Mouse (Mus musculus) hematopoietic stem cell, adult 5-6 weeks (primary cell): ENCODE results near the gene Actl10. TPM values are rescaled to one million over a fixed set of nuclear protein-coding genes. Genes with fewer than 3 reads are reported as not detected.

Experiments used
- ATAC-seq, 2 experiments: fragments of 125-278 bp in 1 of 2; replicated peaks in 1 of 2; 2 replicates each; pipeline ENCODE4 v1.8.0; 2016 to 2017; ENCODE audit warnings: inconsistent platforms in 2 of 2, mild to moderate bottlenecking in 2 of 2, moderate number of reproducible peaks in 2 of 2, low read depth in 1 of 2, moderate TSS enrichment in 1 of 2; ENCODE audit not compliant: low FRiP score in 2 of 2, poor library complexity in 2 of 2, severe bottlenecking in 2 of 2, insufficient read depth in 1 of 2, low TSS enrichment in 1 of 2
- total RNA-seq: library from RNA; stranded (forward); fragments of 172-1452, 232-1000 nt; gene quantifications from 2 replicates; pipeline ENCODE4 v1.2.3, GENCODE M21; 2017

Actl10 gene
- total RNA-seq, result not detected in 2 replicates

DNA sequence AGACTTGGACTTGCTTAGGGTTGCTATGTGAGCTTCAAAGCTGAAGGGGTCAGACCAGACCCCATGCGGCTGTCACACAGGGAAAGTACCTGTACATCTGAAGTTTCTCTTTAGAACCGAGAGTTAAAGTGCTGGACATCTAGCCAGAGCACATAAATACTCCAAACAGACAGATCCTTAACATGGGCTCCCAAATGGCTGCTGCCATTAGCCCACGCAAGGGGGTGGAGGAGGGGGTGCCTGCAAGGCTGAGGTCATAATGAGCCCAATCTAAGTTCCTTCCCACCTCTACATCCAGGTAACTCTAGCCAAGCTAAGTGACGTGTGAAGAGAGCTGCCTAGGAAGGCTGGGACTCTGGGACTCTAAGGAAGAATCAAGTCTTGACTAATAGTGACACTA is at the start of gene Actl10:
Gene Actl10 (plus strand): TSS at position 301 of the 400 bp plus-strand sequence.
- ATAC-seq, result no peak

DNA sequence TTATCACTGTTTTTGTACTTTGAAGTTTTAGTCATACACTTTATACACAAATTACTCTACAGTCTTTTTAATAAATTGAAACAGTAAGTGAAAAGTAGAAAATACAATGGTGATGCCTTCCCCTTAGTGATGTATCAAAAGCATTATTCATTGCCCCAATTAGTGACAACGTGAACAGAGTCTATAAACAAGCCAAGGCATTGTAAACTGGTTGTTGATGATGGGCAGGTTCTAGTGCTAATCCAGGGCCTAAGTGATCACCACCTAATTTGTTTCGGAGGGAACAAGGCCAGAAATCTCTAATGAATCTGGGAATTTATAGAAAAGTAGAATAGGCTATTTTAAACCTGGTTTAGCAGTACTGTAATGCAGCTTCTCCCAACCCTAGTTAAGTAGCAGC is 44.5 kb upstream of the Actl10 start:
- no peak for ATAC-seq

DNA sequence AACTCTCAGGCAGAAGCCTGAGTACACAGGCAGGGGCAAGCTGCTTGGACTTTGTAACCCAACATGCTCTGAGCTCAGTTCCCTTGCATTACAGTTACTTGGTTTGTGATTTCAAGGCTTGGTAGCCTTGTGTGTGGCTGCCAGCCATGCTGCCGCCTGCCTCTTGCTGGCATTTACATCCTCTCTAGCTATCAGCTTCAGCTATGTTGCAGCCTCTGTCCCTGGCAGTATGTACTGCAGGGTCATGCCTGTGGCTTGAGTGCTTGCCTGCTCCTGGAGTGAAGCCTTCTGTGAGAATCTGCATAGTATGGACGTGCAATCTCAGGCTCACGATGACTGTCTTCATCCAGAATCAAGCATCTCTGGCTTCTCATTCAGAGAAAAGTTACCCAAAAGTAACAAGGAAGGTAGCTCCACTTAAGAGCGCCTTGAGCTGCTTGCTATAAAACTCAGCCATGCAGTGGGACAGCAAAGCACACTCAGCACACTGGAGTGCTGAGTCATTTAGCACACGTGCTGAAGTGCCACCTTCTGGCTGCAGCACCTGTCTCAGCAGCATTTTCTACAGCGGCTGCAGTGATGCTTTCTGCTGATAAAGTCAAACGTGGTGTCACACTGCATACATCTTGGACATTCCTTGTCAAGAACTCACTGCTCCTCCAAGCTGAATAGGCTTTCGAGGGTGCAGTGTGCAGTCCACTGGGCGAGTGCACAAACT is 43.9 kb upstream of the Actl10 start:
- peak; percentile 51 to 65 for ATAC-seq

DNA sequence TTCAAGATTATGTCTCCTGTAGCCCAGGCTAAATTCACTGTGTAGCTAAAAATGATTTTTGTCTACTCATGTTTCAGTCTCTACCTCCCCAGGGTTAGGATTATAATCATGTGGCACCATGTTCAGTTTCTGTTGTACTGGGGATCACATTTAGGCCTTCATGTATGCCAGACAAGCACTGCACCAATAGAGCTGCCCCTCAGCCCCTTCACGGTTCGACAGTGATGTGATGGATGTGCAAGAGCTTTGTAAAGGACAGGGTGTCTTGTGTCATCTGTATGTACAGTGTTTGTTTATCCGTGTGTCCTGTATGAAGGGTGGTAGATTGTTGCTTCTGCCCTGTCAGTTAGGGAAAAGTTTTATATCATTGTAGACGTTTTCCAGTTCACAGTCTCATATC is 43.1 kb upstream of the Actl10 start:
- no peak for ATAC-seq

DNA sequence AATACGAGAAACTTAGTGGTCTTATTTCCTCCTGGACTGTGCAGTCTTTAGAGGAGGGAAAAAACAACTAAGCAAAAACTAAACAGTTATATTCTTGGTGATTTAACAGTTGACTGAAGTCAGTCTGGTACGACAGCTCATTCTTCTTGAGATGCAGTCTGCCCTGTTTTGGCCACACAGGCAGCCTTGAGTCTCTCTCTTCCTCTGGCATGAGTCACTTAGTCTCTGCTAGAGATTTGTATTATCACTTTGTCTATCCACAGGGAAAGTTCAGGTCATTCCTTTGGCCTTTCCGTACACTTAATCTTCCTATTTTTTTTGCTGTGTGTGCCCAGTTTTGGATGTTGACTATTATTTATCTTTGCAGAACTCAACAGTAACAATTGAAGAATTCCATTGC is 41.4 kb upstream of the Actl10 start:
- ATAC-seq, result no peak

DNA sequence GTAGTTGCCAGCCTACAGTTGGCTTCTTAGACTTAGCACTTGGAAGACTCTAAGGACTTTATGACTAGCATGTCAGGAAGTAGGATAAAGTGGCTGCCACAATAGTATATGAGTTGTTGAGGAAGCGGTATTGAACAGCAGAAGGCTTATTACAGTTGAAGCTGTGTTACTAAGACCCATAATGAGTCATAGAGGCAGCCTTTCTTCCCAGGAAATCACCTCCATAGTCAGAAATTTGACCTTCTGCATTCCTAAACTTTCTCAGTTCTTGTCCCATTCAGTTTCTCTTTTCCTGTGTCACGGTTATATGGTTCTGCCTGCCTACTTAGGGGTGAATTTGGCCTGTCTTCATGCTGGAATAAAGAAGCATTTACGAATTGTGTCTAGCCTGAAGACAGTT is 34.6 kb upstream of the Actl10 start:
- ATAC-seq, result no peak

DNA sequence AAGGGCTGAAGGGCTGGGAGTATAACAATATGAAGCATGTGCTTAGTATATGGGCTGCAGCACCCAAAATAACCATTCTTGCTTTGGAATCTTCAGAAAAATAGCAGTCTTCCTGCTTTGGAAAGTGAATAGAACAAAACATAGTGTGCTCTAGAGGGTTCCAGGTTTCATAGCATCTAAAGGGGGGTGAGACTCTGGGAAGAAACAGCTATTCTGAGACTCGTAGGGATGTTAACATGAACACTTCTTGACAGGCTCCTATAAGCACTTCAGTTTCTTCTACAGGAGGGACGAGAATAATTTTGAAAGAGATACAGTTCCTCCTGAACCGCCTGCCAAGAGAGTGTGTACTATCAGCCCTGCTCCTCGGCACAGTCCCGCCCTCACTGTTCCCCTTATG is 34.2 kb upstream of the Actl10 start:
- ATAC-seq, result no peak

DNA sequence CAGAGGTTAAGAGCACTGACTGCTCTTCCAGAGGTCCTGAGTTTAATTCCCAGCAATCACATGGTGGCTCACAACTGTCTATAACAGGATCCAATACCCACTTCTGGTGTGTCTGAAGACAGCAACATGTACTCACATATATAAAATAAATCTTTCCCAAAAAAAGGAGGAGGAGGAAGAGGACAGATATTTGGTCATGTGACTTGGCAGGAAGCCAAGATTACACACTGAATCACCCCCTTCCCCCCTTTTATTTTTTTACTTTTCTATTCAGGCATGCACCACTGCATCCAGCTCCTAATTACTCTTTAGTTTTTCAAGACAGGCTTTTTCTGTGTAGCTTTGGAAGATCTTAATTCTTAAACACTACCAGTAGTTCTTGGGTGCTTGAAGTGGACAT is 30.1 kb upstream of the Actl10 start:
- no peak for ATAC-seq

DNA sequence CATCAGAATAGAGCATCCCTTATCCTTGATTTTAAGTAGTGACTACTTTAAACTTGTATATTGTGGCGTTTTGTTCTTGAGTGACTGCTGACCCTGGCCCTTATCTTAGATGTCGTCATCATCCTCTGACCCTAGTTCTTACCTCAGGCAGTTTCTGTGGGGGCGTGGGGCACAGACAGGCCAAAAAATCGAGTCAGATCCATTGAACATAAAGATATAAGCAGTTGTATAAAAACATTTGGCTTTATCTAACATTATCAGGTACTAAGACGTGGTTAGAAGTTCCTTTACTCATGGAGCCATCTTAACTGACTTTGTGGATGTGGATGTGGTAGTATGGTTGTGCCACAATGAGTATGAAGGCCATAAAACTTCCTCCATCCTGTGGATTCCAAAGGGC is 29.2 kb upstream of the Actl10 start:
- ATAC-seq, result no peak

DNA sequence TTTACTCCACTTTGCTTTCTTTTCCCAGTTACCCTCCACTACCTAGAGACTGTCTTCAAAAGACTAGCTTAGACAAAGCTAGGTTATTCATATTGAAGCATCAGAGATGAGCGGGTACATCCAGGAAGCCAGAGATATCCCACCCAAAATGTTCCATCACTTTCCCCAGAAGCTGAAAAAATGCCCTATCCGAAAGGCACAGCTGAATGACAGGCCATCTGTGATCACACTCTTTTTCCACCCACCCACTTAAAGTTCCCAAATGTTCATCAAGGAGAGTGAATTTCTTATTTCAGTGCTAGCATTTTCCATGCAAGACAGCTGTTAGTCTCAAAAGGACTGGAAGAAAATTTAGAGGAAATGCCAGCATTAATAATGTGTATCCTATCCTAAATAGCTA is 26.3 kb upstream of the Actl10 start:
- no peak for ATAC-seq

DNA sequence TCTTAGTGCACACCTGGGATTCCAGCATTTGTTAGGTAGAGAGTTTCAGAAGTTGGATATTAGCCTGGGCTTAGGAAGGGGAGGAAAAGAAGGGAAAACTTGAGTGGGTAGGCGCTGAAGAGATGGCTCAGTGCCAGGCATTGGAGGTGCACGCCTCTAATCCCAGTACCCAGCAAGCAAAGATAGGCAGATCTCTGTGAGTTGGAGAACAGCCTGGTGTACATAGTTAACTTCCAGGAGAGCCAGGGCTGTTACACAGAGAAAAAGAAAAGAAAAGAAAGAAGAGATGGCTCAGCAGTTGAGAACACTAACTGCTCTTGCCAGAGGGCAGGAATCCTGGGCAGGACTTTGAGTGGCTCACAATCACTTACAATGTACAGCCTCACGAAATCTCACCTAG is 25.0 kb upstream of the Actl10 start:
- ATAC-seq, result no peak

DNA sequence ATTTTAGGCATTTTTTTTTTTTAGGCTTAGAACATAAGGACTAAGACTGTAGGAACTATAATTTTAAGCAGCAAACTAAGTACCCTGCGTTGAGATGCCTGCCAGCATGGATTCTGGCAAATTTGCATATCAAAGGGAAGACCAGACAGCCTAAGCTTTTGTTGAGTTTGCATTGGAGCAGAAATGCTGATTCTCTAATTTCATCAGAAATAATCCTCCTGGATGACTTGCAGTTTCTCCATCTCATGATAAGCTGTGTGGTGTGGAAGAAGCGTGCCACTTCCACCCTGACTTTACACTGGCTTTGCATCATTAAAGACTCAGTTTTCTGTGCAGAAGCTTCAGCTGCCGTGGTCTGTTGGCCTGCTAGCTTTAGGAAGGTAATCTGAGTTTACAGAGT is 18.7 kb upstream of the Actl10 start:
- no peak for ATAC-seq

DNA sequence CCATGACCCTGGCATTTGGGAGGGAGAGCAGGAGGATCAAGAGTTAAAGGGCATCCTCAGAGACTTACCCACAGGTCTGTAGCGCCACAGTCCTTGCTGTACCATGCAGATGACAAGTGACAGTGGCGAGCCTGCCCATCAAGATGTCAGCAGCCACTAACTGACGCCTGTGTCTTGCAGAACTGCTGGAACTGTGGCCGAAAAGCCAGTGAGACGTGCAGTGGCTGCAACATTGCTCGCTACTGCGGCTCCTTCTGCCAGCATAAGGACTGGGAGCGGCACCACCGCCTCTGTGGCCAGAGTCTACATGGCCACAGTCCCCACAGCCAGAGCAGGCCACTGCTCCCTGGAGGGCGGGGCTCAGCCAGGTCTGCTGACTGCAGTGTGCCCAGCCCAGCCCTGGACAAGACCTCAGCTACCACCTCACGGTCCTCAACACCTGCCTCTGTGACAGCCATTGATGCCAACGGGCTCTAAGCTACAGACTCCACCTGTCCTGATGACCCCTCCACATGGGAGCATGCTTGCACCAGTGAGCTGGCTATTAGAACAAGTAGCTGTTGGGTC is 16.8 kb upstream of the Actl10 start:
- no peak for ATAC-seq

DNA sequence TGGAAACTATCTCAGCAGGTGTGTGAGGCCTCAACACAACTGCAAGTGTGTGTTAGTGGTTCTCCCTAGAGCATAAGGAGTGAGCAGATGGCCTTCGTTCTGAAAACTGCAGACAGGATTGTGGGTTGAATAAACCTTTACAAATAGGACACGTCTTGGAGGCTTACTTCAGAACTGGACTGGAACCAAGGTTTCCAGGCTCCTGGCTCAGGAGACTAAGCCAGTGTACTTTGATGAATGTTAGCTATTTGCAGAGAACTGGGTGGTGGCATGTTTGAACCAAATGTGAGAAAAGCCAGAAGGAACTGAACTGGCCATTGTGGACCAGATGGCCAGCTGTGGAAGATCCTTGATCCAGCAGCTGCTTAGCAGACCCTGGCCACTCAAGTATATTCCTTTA is 13.3 kb upstream of the Actl10 start:
- ATAC-seq, result no peak

DNA sequence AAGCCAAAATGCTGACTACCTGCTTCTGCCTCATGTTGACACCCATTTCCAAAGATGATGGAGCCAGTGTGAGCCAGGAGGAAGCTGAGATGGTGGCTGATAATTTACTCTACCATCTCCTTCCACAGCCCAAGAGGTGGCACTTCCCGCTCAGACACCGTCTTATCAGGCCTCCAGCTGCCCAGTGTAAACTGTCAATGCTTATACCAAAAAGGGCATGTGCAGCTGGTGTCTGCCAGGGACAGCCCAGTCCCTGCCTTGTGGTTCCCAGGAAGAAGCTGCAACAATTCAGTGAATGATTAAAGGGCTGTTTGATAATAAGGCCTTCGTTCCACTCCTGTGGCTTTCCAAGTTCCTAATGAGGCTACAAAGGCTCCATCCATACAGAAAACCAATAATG is 12.9 kb upstream of the Actl10 start:
- no peak for ATAC-seq

DNA sequence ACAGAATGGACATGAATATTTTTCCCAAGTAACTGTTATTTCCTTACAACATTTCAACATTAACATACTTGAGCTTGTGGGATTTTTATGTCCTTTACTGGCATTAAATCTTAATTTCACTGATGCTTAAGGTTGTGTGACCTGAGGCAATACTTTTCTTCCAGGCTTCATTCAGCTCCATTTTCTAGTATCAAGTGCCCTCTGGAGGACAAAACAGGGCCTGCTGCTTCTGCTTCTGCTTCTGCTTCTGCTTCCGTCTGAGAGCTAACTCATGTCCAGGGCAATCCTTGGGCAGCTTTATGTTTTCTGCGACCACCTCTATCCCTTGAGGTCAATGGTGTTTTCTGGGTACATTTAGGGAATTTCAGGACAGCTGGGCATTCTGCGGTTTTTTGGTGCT is 11.9 kb upstream of the Actl10 start:
- ATAC-seq, result peak; percentile 71; a peak in 3 of 4 replicates

DNA sequence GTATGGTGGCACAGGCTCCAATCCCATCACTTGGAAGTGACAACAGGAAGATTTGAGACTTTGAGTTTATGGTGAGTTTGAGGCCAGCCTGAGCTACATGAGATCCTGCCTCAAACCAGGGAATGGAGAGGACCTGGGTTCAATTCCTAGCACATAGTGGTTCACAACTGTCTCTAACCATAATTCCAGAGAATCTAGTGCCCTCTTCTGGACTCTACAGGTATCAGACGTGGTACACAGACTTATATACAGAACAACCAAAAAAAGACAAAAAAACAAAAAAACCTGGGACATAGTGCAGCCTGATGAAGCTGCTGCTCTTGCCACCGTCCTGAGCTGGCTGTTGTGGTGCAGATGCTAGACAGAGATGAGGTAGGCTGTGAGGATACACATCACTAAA is 9.9 kb upstream of the Actl10 start:
- ATAC-seq, result no peak

DNA sequence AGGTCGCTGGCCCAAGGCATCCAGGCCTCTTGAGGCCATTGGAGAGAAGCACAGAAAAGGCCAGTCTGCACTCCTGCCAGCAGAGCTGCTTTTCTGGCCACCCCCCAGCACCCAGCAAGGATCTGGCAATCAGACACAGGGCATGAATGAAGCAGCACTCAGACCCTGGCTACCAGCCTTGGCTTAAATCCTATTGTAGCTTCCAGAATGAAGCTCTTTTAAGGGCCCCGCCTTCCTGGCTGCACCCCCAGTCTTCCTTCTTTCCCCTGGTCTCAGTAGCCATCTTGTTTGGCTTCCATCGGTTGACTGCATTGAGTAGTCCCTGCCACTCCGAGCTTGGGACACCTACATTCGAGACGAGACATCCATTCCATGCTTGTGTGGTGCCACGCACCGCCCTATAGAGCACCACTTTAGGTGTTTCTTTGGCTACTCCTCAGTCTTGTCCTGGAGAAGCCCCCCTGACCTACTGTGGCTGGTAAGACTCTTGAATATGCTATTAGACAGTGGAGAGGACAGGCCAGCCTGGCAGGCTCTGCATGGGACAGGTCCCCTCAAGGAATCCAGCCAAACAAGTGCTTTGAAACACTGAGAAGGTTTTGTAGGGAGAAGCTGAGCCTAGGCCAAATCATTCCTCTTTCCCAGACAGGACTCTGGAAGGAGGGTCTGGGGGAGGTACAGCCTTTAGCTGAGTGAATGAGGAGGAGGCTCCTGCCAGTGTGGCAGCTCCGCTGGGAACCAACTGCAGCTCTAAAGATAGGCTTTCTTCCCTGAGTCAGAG is 7.8 kb upstream of the Actl10 start:
- no peak for ATAC-seq

DNA sequence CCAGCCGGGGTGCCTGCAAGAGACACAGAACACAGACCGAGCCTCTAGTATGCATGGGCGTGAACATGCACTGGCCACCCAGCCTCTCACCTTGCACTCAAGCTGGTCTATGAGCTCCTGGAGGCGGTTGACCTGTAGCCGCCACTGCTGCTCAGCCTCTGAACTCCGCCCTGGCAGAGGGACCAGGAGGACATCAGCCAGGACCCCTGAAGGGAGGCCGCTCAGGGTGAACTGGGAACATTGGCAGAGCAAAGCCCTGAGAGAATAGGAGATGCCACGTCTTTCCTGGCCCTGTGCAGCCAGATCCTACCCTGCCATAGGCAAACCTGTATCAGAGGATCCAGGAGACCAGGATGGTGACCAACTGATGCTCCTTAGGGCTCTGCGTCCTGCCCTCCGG is 4.9 kb upstream of the Actl10 start, which contains the start of gene 1700003F12Rik:
Gene 1700003F12Rik (plus strand): TSS at position 375 of the 400 bp plus-strand sequence.
- ATAC-seq, result no peak
